Mouse (Mus musculus) urinary bladder, adult 2 months (tissue): Measurements from ENCODE around the gene Coro7. TPM values are rescaled to one million over a fixed set of nuclear protein-coding genes. Genes with fewer than 3 reads are reported as not detected.

Experiments used
- DNase-seq: peaks from one replicate; pipeline ENCODE4 v3.0.0; 2022; ENCODE audit warnings: low spot score
- polyA plus RNA-seq: library from polyadenylated mRNA; depleted of rRNA; stranded (reverse); fragments of >200 nt; gene quantifications from 2 replicates; pipeline ENCODE4 v1.2.3, GENCODE M21; 2012

The Coro7 gene
- polyA plus RNA-seq, 1 experiment, result 33.5 TPM

DNA sequence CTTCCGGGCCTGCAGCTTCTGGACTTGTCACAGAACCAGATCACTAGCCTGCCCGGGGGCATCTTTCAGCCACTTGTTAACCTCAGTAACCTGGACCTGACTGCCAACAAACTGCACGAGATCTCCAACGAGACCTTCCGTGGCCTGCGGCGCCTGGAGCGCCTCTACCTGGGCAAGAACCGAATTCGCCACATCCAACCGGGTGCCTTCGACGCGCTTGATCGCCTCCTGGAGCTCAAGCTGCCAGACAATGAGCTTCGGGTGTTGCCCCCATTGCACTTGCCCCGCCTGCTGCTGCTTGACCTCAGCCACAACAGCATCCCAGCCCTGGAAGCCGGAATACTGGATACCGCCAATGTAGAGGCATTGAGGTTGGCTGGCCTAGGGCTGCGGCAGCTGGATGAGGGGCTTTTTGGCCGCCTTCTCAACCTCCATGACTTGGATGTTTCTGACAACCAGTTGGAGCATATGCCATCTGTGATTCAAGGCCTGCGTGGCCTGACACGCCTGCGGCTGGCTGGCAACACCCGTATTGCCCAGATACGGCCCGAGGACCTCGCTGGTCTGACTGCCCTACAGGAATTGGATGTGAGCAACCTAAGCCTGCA is 31.1 kb downstream of the Coro7 start:
- no peak for DNase-seq

GRCm38 (mm10) chr16:4647651-4648141 is 31.9 kb downstream of the Coro7 start:
- DNase-seq, result no peak

GRCm38 (mm10) chr16:4646831-4647230 is 32.7 kb downstream of the Coro7 start:
- no peak for DNase-seq

GRCm38 (mm10) chr16:4645867-4646266 is 33.7 kb downstream of the Coro7 start:
- no peak for DNase-seq

GRCm38 (mm10) chr16:4643670-4644419 is 35.7 kb downstream of the Coro7 start:
- DNase-seq, result peak; percentile 59

DNA sequence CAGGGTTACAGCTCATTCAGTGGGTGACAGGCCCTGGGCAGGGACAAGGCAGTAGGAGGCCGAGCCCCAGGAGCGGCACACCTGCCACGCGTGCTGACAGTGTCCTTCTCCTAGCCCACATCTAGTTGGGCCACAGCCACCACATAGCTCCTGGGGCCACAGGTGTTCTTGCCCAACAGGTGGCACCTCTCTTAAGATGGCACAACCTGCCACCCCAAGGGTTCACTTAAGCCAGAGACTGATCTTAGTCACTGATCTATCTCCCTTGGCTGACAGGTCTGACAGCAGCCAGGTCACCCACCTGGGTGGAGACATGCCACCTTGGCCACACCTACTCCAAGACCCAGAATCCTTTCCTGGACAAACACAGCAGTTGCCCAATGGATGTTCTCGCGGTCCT is 36.6 kb downstream of the Coro7 start:
- no peak for DNase-seq

DNA sequence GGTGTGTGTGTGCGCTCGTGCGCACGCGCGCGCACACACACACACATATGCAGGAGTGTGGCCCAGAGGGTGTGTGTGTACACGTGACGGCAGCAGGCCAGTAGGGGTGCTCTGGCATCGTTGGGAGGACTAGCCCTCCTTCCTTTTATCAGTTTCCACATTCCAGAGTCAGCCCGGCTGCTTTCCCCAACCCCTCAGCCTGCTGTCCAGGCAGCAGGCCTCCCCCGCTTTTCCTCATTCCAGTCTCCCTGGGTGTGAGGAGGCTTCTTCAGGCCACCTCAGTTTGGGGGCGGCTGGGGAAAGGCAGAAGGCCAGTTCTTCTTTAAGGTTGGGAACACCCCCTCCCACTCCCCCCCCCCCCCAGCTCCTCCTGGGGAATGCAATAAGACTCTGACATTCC is 37.4 kb downstream of the Coro7 start:
- no peak for DNase-seq

GRCm38 (mm10) chr16:4641119-4641838 is 38.3 kb downstream of the Coro7 start:
- DNase-seq, result no peak

DNA sequence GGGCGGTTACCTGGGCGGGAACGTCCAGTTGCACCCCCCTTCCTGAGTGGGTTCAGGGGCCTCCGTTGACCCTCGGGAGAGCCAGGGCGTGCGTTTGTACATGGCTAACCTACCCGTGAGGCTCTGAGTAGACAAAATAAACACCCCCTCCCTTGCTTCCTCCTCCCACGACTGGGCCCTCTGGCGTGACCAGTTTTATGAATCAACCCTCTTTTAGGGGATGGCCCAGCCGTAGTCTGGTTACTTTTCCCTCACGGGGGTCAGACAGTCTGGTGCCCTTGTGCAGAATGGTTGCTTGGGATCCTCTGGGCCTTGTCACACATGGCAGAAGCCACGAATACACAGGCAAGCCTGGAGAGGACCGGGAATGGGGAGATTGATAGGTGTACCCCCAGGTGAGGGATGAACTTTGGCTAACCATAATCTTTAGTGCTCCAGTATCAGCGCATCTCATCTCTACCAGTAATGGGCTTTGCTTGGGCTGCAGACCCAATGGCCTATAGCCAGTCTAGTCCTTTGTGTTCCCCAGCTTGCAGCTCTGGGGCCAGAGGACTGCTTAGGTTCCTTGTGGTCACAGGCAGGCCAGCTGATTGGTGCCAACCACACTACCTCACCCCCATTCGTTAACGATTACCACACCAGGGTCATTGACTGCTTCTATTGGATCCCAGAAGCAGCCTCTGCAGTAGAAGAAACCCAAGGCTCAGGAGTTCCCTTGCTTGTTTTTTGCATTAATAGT is 39.1 kb downstream of the Coro7 start:
- DNase-seq, result no peak

DNA sequence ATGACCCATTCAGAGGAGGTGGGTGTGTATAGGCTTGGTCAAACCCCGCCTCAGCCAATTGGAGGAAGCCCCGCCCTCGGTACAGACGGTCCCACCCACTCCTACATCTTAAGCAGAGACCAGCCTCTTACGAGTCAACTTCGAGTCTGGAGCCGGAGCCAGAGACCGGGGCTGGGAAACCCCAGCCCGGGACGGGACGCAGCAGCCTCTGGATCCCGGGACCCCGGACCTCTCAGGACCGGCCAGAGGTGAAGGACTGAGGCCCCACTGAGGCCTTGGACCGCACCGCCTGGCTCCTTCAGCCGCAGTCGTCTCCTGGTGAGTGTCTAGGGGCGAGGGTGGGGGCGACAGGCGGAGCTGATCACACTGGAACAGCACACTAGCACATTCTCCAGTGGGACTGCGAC is 39.7 kb downstream of the Coro7 start, which contains the start of the genes Vasn and Dnaja3:
Gene Vasn, plus strand, starts transcription at position 111 of the 407 bp plus-strand sequence.
Gene Dnaja3, plus strand, starts transcription at position 159 of the 407 bp plus-strand sequence.
- peak; percentile 76 for DNase-seq

DNA sequence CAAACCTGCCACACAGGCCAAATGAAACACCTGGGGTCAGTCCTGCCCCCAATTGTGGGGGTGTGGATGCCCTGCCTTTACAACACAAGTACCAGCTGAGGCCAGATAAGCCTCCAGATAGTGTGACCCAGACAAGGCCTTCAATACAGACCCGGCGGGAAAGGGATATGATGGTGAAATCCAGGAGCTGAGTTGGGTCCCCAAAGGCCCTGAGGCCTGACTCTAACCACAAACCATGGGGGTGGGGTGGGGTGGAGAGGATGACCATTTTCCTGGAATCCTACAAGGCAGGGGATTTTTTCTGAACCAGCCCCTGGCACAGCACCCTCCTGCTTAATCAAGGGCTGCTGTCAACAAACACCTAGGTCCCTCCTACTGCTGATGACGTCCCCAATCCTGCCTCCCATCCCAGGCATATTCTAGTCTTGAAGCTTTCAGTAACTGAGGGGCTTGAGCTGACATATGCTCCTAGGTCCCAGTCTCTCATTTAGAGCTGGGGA is 40.6 kb downstream of the Coro7 start:
- no peak for DNase-seq

DNA sequence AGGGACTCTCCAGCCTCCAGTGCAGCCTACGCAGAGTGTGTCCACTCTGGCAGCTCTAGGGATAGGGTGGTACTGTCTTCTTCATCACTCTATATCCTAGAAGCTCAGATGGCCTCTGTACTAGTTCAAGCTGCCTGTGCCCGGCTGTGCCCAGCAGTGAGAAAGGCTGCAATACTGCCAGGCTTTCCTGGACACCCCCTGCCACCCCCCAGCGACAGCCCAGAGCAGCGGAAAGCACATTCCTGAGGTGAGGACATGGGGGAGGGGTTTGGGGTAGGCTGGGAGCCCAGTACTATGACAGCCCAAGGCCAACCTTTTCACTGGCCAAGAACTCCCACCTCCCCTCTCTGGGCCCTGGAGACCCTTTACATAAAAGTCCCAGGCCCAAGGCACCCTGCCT is 43.8 kb downstream of the Coro7 start:
- no peak for DNase-seq

GRCm38 (mm10) chr16:4634681-4635080 is 44.9 kb downstream of the Coro7 start:
- no peak for DNase-seq

- DNase-seq, result no peak
These were observed 45.9 kb downstream of the Coro7 start for GRCm38 (mm10) chr16:4633661-4634060.

DNA sequence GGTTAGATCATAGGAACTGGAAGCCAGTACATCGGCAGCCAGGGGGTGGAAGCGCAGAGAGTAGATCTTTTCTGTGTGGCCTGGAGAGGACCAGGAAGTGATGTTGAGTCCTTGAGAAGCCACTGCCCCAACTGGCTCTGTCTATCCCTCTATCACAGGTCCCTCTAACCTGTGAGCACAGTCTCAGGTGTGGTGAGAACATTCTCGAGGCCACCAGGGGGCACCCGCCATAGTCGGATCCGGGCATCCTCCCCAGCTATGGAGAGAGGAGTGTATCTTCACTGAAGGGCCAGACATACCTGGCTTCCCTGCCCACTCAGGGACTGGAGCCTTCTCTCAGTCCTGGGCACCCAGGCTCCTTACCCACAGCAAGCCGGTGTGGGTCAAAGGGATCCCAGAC is 47.5 kb downstream of the Coro7 start:
- no peak for DNase-seq

DNA sequence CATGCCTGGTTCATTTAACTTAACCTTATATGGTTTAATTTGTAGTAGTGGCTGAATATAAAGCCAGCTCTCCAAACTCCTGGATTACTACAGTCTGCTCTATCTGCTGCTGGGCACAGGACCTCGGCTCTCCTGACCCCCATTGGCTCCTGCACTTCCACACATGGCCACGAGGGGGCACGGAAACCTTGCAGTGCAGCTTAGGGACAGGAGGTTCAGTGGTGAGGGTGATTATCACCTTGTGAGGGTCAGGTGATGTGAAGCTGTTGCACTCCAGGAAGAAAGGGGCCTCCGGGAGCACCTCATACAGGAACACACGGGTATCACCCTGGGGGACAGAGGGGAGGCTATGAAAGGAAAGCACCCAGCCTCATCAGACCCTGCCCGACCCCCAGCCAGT is 49.6 kb downstream of the Coro7 start:
- peak; percentile 76 for DNase-seq

GRCm38 (mm10) chr16:4628898-4629419 is 50.6 kb downstream of the Coro7 start:
- no peak for DNase-seq

GRCm38 (mm10) chr16:4627105-4627504 is 52.5 kb downstream of the Coro7 start:
- DNase-seq, result no peak

DNA sequence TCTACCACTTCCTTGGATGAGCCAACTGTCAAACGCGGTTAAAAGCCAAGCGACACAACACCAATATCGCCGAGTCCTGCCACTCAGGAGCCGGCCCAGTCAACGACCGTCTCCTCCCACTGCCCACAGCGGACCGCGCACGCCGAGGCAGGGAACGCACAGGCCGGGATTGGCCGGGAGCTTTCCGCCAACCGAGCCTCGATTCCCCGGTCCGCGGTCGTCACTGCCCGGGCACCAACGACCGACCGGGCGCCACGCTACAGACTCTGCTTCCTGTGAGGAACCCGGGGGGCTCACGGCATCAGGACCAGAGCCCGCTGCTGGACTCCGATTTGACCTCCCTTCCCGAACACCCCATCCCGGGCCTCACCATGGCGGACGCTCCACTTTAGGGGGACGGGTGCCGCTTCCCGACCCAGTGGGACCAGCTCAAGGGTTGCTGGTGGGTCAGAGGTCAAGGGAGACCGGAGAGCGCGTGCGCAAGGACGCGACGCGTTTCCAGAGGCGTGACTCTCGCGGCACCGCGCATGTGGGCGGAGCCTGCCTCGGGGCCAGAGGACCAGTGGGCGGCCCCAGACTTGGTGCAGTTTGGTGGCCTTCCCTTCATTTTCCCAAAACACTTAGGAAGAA is 55.0 kb downstream of the Coro7 start, which contains the start of gene Pam16:
Gene Pam16, minus strand, starts transcription at position 508 of the 630 bp plus-strand sequence.
- DNase-seq, result peak; percentile 79

- no peak for DNase-seq
These were observed 55.5 kb downstream of the Coro7 start for GRCm38 (mm10) chr16:4624074-4624473.

- DNase-seq, result no peak
These were observed 62.7 kb downstream of the Coro7 start for GRCm38 (mm10) chr16:4616829-4617228.
